Mouse (Mus musculus) myocyte (in vitro differentiated cells): Measurements from ENCODE around the gene Nckap1.

Experiments
- E2F4 ChIP-seq: IDR thresholded peaks from one replicate; pipeline ENCODE4 v1.6.1; 2011; ENCODE audit warnings: mild to moderate bottlenecking, control low read depth, moderate library complexity; ENCODE audit not compliant: insufficient read depth
- MAX ChIP-seq: IDR thresholded peaks from one replicate; pipeline ENCODE4 v1.6.1; 2011; ENCODE audit warnings: low read depth, mild to moderate bottlenecking, control low read depth
- MYOG ChIP-seq, 3 experiments: IDR thresholded peaks; one replicate each; pipeline ENCODE4 v1.6.1; 2011; ENCODE audit warnings: control low read depth in 2 of 3, low read depth in 2 of 3, mild to moderate bottlenecking in 2 of 3; ENCODE audit not compliant: insufficient read length in 2 of 3, control insufficient read depth in 1 of 3, insufficient read depth in 1 of 3
- POLR2A ChIP-seq: IDR thresholded peaks from one replicate; pipeline ENCODE4 v1.6.1; 2011; ENCODE audit warnings: low read depth, mild to moderate bottlenecking, control low read depth, moderate library complexity; ENCODE audit not compliant: insufficient read length
- POLR2AphosphoS2 ChIP-seq: IDR thresholded peaks from one replicate; pipeline ENCODE4 v1.6.1; 2011; ENCODE audit warnings: low read depth, control low read depth; ENCODE audit not compliant: insufficient read length
- REST ChIP-seq: IDR thresholded peaks from one replicate; pipeline ENCODE4 v1.6.1; 2011; ENCODE audit warnings: mild to moderate bottlenecking, control low read depth, moderate library complexity; ENCODE audit not compliant: insufficient read depth, insufficient read length
- TCF12 ChIP-seq: IDR thresholded peaks from one replicate; pipeline ENCODE4 v1.6.1; 2011; ENCODE audit warnings: mild to moderate bottlenecking, control low read depth; ENCODE audit not compliant: poor library complexity, insufficient read depth, severe bottlenecking
- USF1 ChIP-seq: IDR thresholded peaks from one replicate; pipeline ENCODE4 v1.6.1; 2011; ENCODE audit warnings: low read depth, mild to moderate bottlenecking, control low read depth, moderate library complexity

DNA sequence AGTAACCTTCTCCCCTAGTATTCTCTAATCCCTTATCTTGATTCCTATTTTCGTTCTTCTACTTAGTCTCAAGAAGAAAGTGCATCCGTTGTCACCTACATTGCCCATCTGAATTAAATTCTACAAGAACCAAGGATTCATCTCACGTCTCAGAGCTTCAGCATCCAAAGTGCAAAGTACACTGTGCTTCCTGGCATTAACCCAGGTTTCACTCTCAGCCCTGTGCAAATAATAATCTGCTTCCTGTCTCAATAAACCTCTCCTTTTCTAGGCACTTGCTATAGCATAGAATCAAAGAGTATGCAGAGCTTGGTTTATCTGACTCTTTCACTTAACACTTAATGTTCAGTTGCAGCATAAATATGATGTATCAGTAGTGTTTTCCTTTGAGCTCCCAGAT, 19.7 kb downstream of the Nckap1 start:
- no peak for TF ChIP-seq POLR2A
- TF ChIP-seq MAX, result no peak
- TF ChIP-seq POLR2AphosphoS2, result no peak
- no peak for TF ChIP-seq USF1
- TF ChIP-seq TCF12, result no peak
- no peak for TF ChIP-seq E2F4
- TF ChIP-seq MYOG (IDR thresholded peaks at IDR 0.05; ENCODE audit: control insufficient read depth in 1 of 3, insufficient read depth in 1 of 3, insufficient read length in 2 of 3, low read depth in 2 of 3), result no peak
- no peak for TF ChIP-seq REST
